Mouse (Mus musculus) adrenal gland, postnatal 4 days (tissue): ENCODE measurements around the gene Hdac5. TPM values are rescaled to one million over a fixed set of nuclear protein-coding genes. Genes with fewer than 3 reads are reported as not detected.

Experiments used
- microRNA-seq: library from miRNA; unstranded; fragments of <30 nt; microRNA quantifications from one replicate; pipeline ENCODE4 v1.2.0, GENCODE M21; 2021
- total RNA-seq, 2 experiments: library from RNA; stranded (reverse); gene quantifications; 2 replicates each; pipeline ENCODE4 v1.2.3; 2021

Hdac5 gene
- total RNA-seq, 2 experiments from 2014 or later: 123 to 125 TPM

Small RNA genes within 50 kb of the gene (microRNA-seq; reads per million reads assigned to microRNA genes)
- 1.8 reads per million for gene Mir8101

Other genes starting within 250 kb of the Hdac5 start
- not detected for gene Cfap97d1, start 245.9 kb downstream of the Hdac5 start, total RNA-seq
- 10 to 100 TPM; 62.2 to 71.6 TPM for gene Dusp3, start 243.2 kb downstream of the Hdac5 start, total RNA-seq
- 10 to 100 TPM; 19.2 to 24.4 TPM for gene Mpp3, start 201.7 kb downstream of the Hdac5 start, total RNA-seq
- gene Cd300lg, start 188.7 kb downstream of the Hdac5 start, total RNA-seq: 10 to 100 TPM; 10.7 to 15.6 TPM
- gene Mpp2, start 141.7 kb downstream of the Hdac5 start, total RNA-seq: 10 to 100 TPM in 1 of 2 experiments, 1 to 10 TPM in 1; 8.8 to 11.5 TPM
- gene Ppy, start 128.8 kb downstream of the Hdac5 start, total RNA-seq: 1 to 10 TPM in 1 of 2 experiments, not detected in 1; 7.4 TPM
- gene Pyy, start 122.3 kb downstream of the Hdac5 start, total RNA-seq: 10 to 100 TPM in 1 of 2 experiments, not detected in 1; 25.9 TPM
- gene Nags, start 84.7 kb downstream of the Hdac5 start, total RNA-seq: 1 to 10 TPM; 1.3 to 3.1 TPM
- 10 to 100 TPM; 21.8 to 22.5 TPM for gene Tmem101, start 73.8 kb downstream of the Hdac5 start, total RNA-seq
- gene Lsm12, start 44.9 kb downstream of the Hdac5 start, total RNA-seq: 10 to 100 TPM; 83.5 to 83.6 TPM
- gene G6pc3, start 40.5 kb downstream of the Hdac5 start, total RNA-seq: 10 to 100 TPM; 86.3 to 93.3 TPM
- 1 to 10 TPM; 4.8 to 6.0 TPM for gene BC030867, start 18.7 kb upstream of the Hdac5 start, total RNA-seq
- gene Asb16, start 38.6 kb upstream of the Hdac5 start, total RNA-seq: under 1 TPM; 0.53 to 0.79 TPM
- gene Tmub2, start 54.8 kb upstream of the Hdac5 start, total RNA-seq: 10 to 100 TPM; 56.5 to 58.3 TPM
- gene Atxn7l3, start 66.5 kb upstream of the Hdac5 start, total RNA-seq: 10 to 100 TPM; 58.3 to 58.7 TPM
- gene Ubtf, start 89.6 kb upstream of the Hdac5 start, total RNA-seq: 100 to 1,000 TPM; 136 to 152 TPM
- gene Slc4a1, start 136.0 kb upstream of the Hdac5 start, total RNA-seq: 100 to 1,000 TPM in 1 of 2 experiments, 10 to 100 TPM in 1; 75.5 to 140 TPM
- 10 to 100 TPM; 59.3 to 61.2 TPM for gene Rundc3a, start 163.2 kb upstream of the Hdac5 start, total RNA-seq
- 100 to 1,000 TPM; 254 to 261 TPM for gene Slc25a39, start 177.8 kb upstream of the Hdac5 start, total RNA-seq
- gene Grn, start 200.1 kb upstream of the Hdac5 start, total RNA-seq: 100 to 1,000 TPM; 170 to 175 TPM
- 10 to 100 TPM; 22.5 to 22.9 TPM for gene Fam171a2, start 217.5 kb upstream of the Hdac5 start, total RNA-seq
- 1 to 10 TPM; 6.1 to 8.4 TPM for gene Itga2b, start 240.0 kb upstream of the Hdac5 start, total RNA-seq